Mouse (Mus musculus) ovary, adult 2 months (tissue): ENCODE results near the gene Mrm1. TPM values are rescaled to one million over a fixed set of nuclear protein-coding genes. Genes with fewer than 3 reads are reported as not detected.

Experiments used
- polyA plus RNA-seq: library from polyadenylated mRNA; depleted of rRNA; stranded (reverse); fragments of >200 nt; gene quantifications from 2 replicates; pipeline ENCODE4 v1.2.3, GENCODE M21; 2012; rRNA removed

Mrm1 gene
- 17.0 and 19.9 TPM in 2 replicates for polyA plus RNA-seq

DNA sequence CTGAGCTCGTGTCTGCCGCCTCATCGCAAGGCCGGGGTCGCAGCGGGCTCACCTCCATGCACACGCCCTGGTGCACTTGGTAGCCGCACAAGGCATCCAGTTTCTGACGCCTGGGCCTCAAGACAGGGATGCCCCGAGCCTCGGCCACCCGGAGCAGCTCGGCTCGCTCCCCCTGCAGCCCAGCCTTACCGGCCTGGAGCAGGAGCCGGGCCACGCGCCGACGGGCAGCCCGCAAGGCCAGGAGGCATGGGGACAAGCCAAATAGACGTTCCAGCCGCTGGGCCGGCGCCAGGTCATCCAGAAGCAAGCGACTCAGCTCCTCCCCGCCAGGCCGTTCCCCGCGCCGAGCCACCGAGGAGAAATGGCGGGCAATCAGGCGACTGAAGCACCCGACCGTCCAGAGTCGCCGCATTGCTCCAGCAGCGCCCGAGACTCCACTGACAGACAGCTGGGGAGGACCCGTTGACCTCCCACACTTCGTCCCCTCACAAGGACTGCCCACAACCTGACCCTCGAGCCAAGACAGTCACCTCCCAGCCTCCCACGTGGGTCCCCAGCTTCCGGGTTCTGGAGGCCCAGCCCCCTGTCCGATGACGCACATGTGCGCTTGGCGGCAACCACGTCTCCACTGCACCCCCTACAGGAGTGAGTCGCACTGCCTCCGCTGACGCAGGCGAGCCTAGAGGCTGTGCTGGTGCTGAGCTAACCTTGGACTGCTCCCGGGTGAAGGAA is at the start of gene Mrm1:
TSS of gene Mrm1 (minus strand) at position 555 of the 732 bp plus-strand sequence.

DNA sequence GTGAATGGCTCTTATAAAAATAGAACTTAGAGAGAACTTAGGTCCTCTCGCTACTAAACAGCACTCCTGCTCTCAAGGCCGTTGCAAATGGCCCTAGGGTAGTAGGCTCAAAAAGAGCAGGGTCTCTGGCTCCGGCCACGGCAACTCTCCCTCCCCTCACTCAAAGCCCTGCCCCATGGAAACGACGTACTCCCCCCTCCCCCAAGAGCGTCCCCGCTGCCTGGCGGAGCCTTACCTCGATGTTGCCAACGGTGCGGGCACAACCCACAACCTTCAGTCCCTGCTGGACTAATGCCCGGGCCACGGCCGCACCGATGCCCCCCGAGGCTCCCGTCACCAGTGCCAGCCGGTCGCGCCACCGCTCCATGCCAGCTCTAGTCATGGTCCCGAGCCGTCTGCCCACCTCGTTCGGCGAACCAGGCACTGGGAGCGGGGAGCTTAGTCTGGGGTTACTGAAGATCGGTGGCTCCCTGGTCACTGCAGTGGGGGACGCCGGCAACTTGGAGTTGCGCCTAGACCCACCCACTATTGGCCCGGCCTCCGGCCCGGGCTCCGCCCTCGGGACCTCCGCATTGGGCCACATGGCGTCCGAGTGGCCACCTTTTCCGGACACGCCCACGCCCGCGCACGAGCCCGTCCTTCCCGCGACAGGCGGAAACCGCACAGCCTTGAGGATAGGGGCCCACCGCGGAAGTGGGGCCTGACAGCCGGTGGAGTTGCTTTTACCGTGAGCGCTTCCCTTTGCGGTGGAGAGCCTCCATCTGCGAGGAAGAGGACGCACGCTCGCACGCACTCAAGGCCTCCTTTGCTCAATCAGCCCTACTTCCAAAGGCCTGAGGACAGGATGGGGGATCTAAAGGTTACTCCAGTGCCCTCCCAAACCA is 9.4 kb upstream of the Mrm1 start, which contains the start of gene Dhrs11:
TSS of gene Dhrs11 (minus strand) at position 479 of the 884 bp plus-strand sequence.

Other genes with a start within 250 kb of the Mrm1 start
- 40.9 and 51.1 TPM in 2 replicates for gene Dhrs11, start 9.5 kb upstream of the Mrm1 start, polyA plus RNA-seq
- gene Ggnbp2, start 51.3 kb upstream of the Mrm1 start, polyA plus RNA-seq: 30.2 and 33.9 TPM in 2 replicates
- gene Myo19, start 60.6 kb upstream of the Mrm1 start, polyA plus RNA-seq: 24.0 and 28.5 TPM in 2 replicates
- gene Pigw, start 60.8 kb upstream of the Mrm1 start, polyA plus RNA-seq: 2.0 and 2.2 TPM in 2 replicates
- gene Znhit3, start 96.9 kb upstream of the Mrm1 start, polyA plus RNA-seq: 8.1 and 8.5 TPM in 2 replicates
- gene Car4, start 138.3 kb upstream of the Mrm1 start, polyA plus RNA-seq: 0.59 and 1.5 TPM in 2 replicates